Mouse (Mus musculus): ENCODE results near the gene Sptan1.

Sptan1 gene

GRCm38 (mm10) chr2:29968638-29969037, 3.3 kb downstream of the Sptan1 start:
- ChIA-PET POLR2A (interaction anchor here in 3 of 4 experiments (0.6 to 24.7 kb wide), 10 partner anchors 9 to 321 kb away, joined by 3 to 340 read pairs (median 4); partner anchors contain the start of genes Slc27a4 (in 1 of the 3), Urm1 (in 1 of the 3) and Wdr34 (in 1 of the 3)), CTCF (interaction anchor here in 1 of 4 experiments (1.2 kb wide), 1 partner anchor 151 kb away, joined by 3 read pairs; no protein-coding TSS in a partner anchor)

- POLR2A ChIA-PET: interaction anchor here (0.6 to 24.7 kb wide), 29 partner anchors 7 to 207 kb away, joined by 3 to 340 read pairs (median 3); partner anchors contain the start of genes Wdr34 (in 2 of the 4) and Sptan1 (in 1 of the 4)
- CTCF ChIA-PET: interaction anchor here in 3 of 4 experiments (0.6 kb wide), 3 partner anchors 134 to 240 kb away, joined by 3 to 7 read pairs (median 3); no protein-coding TSS in a partner anchor
Measured at GRCm38 (mm10) chr2:29971838-29972635, 6.7 kb downstream of the Sptan1 start.

DNA sequence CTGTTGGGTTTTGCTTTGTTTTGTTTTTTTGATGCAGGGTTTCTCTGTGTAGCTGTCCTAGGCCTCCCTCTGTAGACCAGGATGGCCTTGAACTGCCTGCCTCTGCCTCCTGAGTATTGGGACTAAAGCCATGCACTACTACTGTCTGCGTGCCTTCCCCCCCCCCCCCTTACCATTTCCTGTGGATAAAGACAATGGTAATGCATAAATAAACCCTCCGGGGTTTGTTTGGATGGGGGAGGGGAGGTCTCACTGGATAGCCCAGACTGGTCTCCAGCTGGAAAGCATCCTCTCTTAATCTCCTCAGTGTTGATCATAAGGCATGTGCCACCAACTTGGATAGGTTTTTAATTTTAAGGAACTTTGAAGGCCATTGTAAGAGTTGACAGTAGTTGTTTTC, 8.2 kb downstream of the Sptan1 start:
- CTCF ChIA-PET: interaction anchor here in 2 of 4 experiments (0.6 to 0.7 kb wide), 3 partner anchors 313 to 1158 kb away, joined by 3 to 5 read pairs (median 4); no protein-coding TSS in a partner anchor
- POLR2A ChIA-PET: interaction anchor here (0.6 to 24.7 kb wide), 17 partner anchors 6 to 208 kb away, joined by 3 to 340 read pairs (median 4); partner anchors contain the start of gene Sptan1 (in 2 of the 4)

- CTCF ChIA-PET: interaction anchor here in 2 of 4 experiments (0.6 to 2.1 kb wide), 14 partner anchors 10 to 212 kb away, joined by 3 to 9 read pairs (median 4); partner anchors contain the start of genes Cercam (in 1 of the 2) and Gle1 (in 1 of the 2)
- POLR2A ChIA-PET: interaction anchor here in 2 of 4 experiments (0.6 to 20.7 kb wide), 21 partner anchors 8 to 343 kb away, joined by 3 to 340 read pairs (median 4); partner anchors contain the start of genes Gle1 (in 2 of the 2), Sptan1 (in 2 of the 2) and Urm1 (in 1 of the 2)
Measured at GRCm38 (mm10) chr2:29977307-29977706, 11.9 kb downstream of the Sptan1 start.

- POLR2A ChIA-PET: interaction anchor here in 3 of 4 experiments (0.9 to 20.7 kb wide), 9 partner anchors 8 to 82 kb away, joined by 3 to 340 read pairs (median 4); partner anchors contain the start of gene Sptan1 (in 2 of the 3)
- CTCF ChIA-PET: interaction anchor here in 2 of 4 experiments (0.6 to 0.7 kb wide), 2 partner anchors 31 to 177 kb away, joined by 3 read pairs; no protein-coding TSS in a partner anchor
Measured at GRCm38 (mm10) chr2:29980661-29981060, 15.3 kb downstream of the Sptan1 start.

DNA sequence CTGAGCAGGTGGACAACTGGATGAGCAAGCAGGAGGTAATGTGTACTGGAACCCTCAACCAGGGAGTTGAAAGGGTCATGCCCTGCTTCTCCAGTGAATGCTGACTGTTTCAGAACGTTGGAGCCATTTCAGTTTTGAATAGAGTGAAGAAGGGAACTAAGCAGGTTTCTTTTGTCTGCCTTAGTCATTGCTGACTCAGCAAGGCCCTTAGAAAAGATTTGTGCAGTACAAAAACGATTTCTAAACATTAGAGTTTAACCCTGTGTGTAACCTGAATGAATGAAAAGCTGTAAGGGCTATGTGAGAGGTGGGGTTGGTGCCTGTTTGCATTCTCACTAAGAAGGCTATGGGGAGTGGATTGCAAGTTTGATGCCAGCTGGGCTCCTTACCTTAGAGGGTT, 26.6 kb downstream of the Sptan1 start:
- ChIA-PET CTCF (no interaction called here), POLR2A (interaction anchor here in 2 of 4 experiments (1.0 to 2.7 kb wide), 6 partner anchors 8 to 74 kb away, joined by 3 to 21 read pairs (median 4); no protein-coding TSS in a partner anchor)

DNA sequence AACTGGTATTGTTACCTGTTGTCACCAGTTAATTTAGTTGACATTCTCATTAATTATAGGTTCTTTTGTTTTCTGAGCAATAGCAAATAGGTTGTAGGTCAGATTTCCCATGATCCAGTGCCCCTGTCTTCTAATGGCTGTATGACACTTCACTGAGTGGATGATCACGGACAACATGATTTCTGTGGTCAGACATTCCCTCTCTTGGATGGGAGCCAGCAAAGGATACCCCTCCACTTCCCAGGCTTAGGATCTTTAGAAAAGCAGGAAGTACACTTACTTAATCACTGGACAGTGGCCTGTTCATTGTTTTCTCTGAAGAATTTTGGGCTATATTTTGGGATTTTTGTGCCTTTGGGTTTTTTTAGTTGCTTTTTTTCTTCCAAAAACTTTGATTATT, 43.7 kb downstream of the Sptan1 start:
- ChIA-PET POLR2A (no interaction called here), CTCF (no interaction called here)

GRCm38 (mm10) chr2:30010840-30011281, 45.5 kb downstream of the Sptan1 start:
- CTCF ChIA-PET: interaction anchor here in 1 of 4 experiments (0.6 kb wide), 2 partner anchors 69 to 251 kb away, joined by 3 to 9 read pairs; no protein-coding TSS in a partner anchor
- POLR2A ChIA-PET: interaction anchor here in 2 of 4 experiments (0.6 to 1.7 kb wide), 9 partner anchors 9 to 115 kb away, joined by 3 to 6 read pairs (median 3); no protein-coding TSS in a partner anchor

DNA sequence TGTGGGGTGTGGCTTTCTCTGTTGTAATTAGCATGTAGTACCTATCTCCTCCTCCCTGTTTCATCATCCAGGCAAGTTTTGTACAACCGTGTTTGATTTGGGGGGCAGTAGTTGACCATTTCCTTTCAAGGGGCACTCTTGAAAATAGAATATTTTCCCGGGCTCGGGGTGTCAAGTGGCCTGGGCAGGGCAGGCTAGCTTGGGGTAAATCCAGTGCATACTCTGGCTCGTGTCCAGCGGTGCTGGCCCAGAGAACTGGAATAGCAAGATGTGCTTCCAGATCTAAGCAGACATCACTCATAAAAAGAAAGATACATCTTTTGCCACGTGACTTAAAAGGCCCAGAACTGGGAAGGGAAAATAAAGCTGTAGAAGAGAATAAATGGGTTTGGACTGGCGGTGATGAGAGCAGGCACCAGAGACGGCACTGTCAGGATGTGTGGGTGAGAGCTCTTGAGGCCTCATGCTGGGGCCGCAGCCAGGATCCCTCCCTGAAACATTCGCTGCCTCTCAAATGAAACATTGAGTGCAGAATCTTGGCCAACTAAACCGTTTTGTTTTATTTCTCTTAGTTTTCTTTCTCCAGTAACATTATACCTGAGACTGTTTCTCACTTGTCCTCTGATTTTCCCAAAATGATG, 49.1 kb downstream of the Sptan1 start:
- CTCF ChIA-PET: interaction anchor here in 1 of 4 experiments (0.6 kb wide), 1 partner anchor 286 kb away, joined by 5 read pairs; no protein-coding TSS in a partner anchor
- POLR2A ChIA-PET: interaction anchor here in 1 of 4 experiments (0.6 to 2.2 kb wide), 10 partner anchors 9 to 68 kb away, joined by 3 to 9 read pairs (median 4); partner anchors contain the start of gene Wdr34

- POLR2A ChIA-PET: interaction anchor here in 2 of 4 experiments (0.9 to 1.4 kb wide), 5 partner anchors 14 to 135 kb away, joined by 3 to 5 read pairs (median 3); no protein-coding TSS in a partner anchor
- CTCF ChIA-PET: interaction anchor here in 2 of 4 experiments (0.8 to 1.0 kb wide), 2 partner anchors 12 to 20 kb away, joined by 3 to 5 read pairs; no protein-coding TSS in a partner anchor
Measured at GRCm38 (mm10) chr2:30025454-30025853, 60.1 kb downstream of the Sptan1 start.

DNA sequence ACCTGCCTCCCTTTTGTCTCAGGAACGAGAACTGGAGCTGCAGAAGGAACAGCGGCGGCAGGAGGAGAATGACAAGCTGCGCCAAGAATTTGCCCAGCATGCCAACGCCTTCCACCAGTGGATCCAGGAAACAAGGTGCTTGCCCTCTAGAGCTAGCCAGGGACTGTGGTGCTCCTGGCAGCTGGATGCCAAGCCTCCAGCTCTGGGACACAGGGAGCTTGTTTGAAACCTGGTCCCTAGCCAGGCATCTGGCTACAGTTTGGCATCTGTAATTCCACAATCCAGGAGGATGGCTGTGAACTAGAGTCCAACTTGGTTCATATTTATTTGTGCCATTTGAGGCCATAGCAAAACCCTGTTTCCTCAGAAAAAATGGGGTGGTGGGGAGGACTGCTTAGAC, 61.6 kb downstream of the Sptan1 start:
- CTCF ChIA-PET: no interaction called here

DNA sequence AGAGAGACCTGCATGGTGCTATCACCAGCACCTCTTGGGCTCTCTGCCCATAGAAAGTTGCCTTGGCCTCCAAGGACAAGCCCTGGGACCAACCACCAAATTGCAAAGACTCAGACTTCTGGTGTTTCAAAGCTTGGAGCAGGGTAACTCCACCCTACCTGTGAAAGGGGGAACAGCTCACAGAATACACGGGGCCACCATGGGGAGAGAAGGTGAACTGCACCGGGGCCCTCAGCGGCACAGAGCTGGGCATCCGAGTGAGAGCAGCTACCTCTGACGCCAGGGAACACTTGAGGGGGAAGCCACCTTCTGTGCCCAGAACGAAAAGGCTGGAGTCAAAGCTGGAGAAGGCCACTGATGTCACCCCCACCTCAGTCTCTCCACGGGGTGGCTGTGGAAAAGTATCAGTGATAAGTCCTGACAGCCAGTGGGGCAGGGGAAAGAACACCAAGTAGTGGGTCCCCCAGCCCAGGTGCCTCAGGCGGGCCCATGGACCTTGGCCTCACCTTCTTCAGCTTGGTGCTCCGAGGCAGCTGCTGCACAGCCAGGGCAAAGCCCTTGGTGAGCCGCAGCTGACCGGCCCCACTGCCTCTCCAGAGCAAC, 67.0 kb downstream of the Sptan1 start:
- CTCF ChIA-PET: interaction anchor here (0.6 to 2.2 kb wide), 30 partner anchors 9 to 450 kb away, joined by 3 to 15 read pairs (median 3); partner anchors contain the start of gene Pkn3 (in 1 of the 4)
- POLR2A ChIA-PET: interaction anchor here (0.6 to 3.0 kb wide), 37 partner anchors 8 to 326 kb away, joined by 3 to 17 read pairs (median 3); partner anchors contain the start of genes Wdr34 (in 2 of the 4) and Odf2 (in 1 of the 4)

More for the DNA sequence above, 61.6 kb downstream of the Sptan1 start:
- POLR2A ChIA-PET: interaction anchor here in 2 of 4 experiments (0.9 to 2.5 kb wide), 5 partner anchors 12 to 104 kb away, joined by 3 to 10 read pairs (median 3); no protein-coding TSS in a partner anchor

DNA sequence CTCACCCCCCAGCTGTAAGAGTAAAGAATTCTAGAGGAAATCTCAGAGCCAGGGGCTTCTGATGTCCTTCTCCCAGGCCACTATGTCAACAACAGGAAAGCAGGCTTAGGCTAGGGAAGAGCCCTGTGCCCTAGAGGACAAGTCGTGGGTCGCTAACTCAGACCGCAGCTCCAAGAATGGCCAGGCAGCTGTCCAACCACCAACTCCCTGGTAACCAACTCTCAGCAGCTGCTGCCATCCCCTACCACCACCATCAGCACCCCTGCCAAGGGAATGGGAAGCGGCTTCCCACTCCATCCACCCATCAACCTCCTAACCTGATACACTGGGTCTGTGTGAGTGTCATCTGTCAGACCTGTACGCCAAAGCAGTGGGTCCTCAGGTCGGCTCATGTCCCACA, 67.6 kb downstream of the Sptan1 start:
- POLR2A ChIA-PET: interaction anchor here (0.7 to 3.0 kb wide), 25 partner anchors 9 to 143 kb away, joined by 3 to 17 read pairs (median 4); partner anchors contain the start of genes Odf2 (in 1 of the 4) and Wdr34 (in 1 of the 4)
- CTCF ChIA-PET: interaction anchor here (0.6 to 2.2 kb wide), 16 partner anchors 10 to 450 kb away, joined by 3 to 15 read pairs (median 3); no protein-coding TSS in a partner anchor

- CTCF ChIA-PET: no interaction called here
- POLR2A ChIA-PET: interaction anchor here in 2 of 4 experiments (0.9 to 2.0 kb wide), 7 partner anchors 11 to 267 kb away, joined by 3 to 7 read pairs (median 3); partner anchors contain the start of genes Tbc1d13 (in 1 of the 2) and Wdr34 (in 1 of the 2)
Measured at GRCm38 (mm10) chr2:30037762-30038161, 72.4 kb downstream of the Sptan1 start.

GRCm38 (mm10) chr2:30038370-30038769, 73.0 kb downstream of the Sptan1 start:
- ChIA-PET POLR2A (interaction anchor here in 2 of 4 experiments (0.8 to 2.0 kb wide), 12 partner anchors 10 to 267 kb away, joined by 3 to 10 read pairs (median 3); partner anchors contain the start of genes Pkn3 (in 1 of the 2), Tbc1d13 (in 1 of the 2) and Wdr34 (in 1 of the 2)), CTCF (interaction anchor here in 1 of 4 experiments (0.7 kb wide), 1 partner anchor 9 kb away, joined by 3 read pairs; no protein-coding TSS in a partner anchor)

DNA sequence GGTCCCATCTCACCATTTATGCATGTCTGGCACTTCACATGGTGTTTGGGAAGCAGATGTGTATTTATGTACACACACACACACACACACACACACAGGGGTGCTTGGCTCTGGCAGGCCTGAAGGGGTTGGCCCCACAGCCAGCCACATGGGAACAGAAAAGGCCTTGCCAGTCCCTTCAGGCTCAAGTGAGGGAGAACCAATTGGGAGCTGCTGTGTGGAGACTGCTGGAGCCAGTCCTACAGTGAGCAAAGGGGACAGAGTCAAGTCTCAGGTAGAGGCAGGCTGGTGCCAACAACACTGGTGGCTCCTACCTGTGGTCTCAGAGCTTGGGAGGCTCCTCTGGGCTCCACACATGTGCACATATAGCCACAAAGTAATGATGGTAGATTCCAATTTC, 74.3 kb downstream of the Sptan1 start:
- POLR2A ChIA-PET: interaction anchor here in 3 of 4 experiments (0.7 to 1.2 kb wide), 7 partner anchors 9 to 241 kb away, joined by 3 to 4 read pairs (median 3); no protein-coding TSS in a partner anchor

More for the DNA sequence above, 74.3 kb downstream of the Sptan1 start:
- CTCF ChIA-PET: interaction anchor here in 1 of 4 experiments (0.7 kb wide), 1 partner anchor 112 kb away, joined by 7 read pairs; no protein-coding TSS in a partner anchor
